Mouse (Mus musculus): ENCODE measurements around the gene Prkci.

GRCm38 (mm10) chr3:31047263-31047662 lies 51.7 kb downstream of the Prkci start:
- TF ChIP-seq CTCF (IDR thresholded peaks at IDR 0.05; ENCODE audit: low read depth, low read length) (no peak), GATA1 (IDR thresholded peaks at IDR 0.05; ENCODE audit: borderline replicate concordance, low read length) (no peak), POLR2AphosphoS5 (IDR thresholded peaks at IDR 0.05; ENCODE audit: insufficient replicate concordance, low read depth, low read length) (no peak), TAL1 (conservative IDR thresholded peaks at IDR 0.05; ENCODE audit: low read depth, low read length) (no peak)

Data from G1E (cell line).